Mouse (Mus musculus) heart, postnatal 25 days (tissue): ENCODE measurements around the gene Mfsd14a. TPM values are rescaled to one million over a fixed set of nuclear protein-coding genes. Genes with fewer than 3 reads are reported as not detected.
A peak's percentile ranks its signal among the peaks of the same experiment; 100 is the strongest.
"Not testable (repeated sequence)": the region's sequence is repeated elsewhere in the genome, so short reads cannot be mapped to it uniquely, and the experiment has no call there.

ENCODE experiments used
- DNase-seq: peaks from one replicate; pipeline ENCODE4 v3.0.0; 2022; ENCODE audit warnings: low spot score
- intact Hi-C: fragments of 180-260 bp; cut with DNase I; formaldehyde crosslinking; loops from one replicate; pipeline ENCODE4 v1.15.1; 2025
- total RNA-seq, 2 experiments: library from RNA; stranded (reverse); gene quantifications; 2 replicates each; pipeline ENCODE4 v1.2.3; 2021

The Mfsd14a gene
- 10 to 100 TPM; 17.9 to 22.0 TPM for total RNA-seq

GRCm38 (mm10) chr3:116662463-116662863 lies at the start of gene Mfsd14a:
Gene Mfsd14a (minus strand): TSS chr3:116662677.
- intact Hi-C loops, result loop anchor here (1.0 to 10.0 kb wide), 4 partner anchors 50 to 238 kb away; partner anchors contain the start of genes Cdc14a, Rtca, Sass6 and Slc35a3
- DNase-seq, result peak; percentile 98

- intact Hi-C loops, result loop anchor here (1.0 kb wide), 2 partner anchors 50 to 118 kb away; partner anchors contain the start of genes Mfsd14a and Sass6
- DNase-seq, result peak; percentile 64
Observed at GRCm38 (mm10) chr3:116711624-116712435, 49.4 kb upstream of the Mfsd14a start.

GRCm38 (mm10) chr3:116710941-116711340 lies 48.5 kb upstream of the Mfsd14a start:
- intact Hi-C loops, result no loop called here
- no peak for DNase-seq

GRCm38 (mm10) chr3:116705637-116706204 lies 43.2 kb upstream of the Mfsd14a start:
- intact Hi-C loops, result no loop called here
- DNase-seq, result no peak

- no peak for DNase-seq
- intact Hi-C loops, result no loop called here
Observed at GRCm38 (mm10) chr3:116703835-116704234, 41.4 kb upstream of the Mfsd14a start.

- intact Hi-C loops, result no loop called here
Observed at GRCm38 (mm10) chr3:116702647-116703272, 40.3 kb upstream of the Mfsd14a start.

GRCm38 (mm10) chr3:116701601-116702000 lies 39.1 kb upstream of the Mfsd14a start:
- intact Hi-C loops, result no loop called here
- no peak for DNase-seq

More at GRCm38 (mm10) chr3:116702647-116703272, 40.3 kb upstream of the Mfsd14a start:
- no peak for DNase-seq

- no peak for DNase-seq
- intact Hi-C loops, result loop anchor here (5.0 kb wide), 1 partner anchor 49 kb away; no protein-coding TSS in a partner anchor
Observed at GRCm38 (mm10) chr3:116698786-116699185, 36.3 kb upstream of the Mfsd14a start.

- intact Hi-C loops, result loop anchor here (5.0 kb wide), 1 partner anchor 52 kb away; no protein-coding TSS in a partner anchor
- no peak for DNase-seq
Observed at GRCm38 (mm10) chr3:116695666-116695985, 33.1 kb upstream of the Mfsd14a start.

GRCm38 (mm10) chr3:116694955-116695665 lies 32.6 kb upstream of the Mfsd14a start:
- no peak for DNase-seq
- intact Hi-C loops, result loop anchor here (5.0 kb wide), 1 partner anchor 52 kb away; no protein-coding TSS in a partner anchor

GRCm38 (mm10) chr3:116694312-116694711 lies 31.8 kb upstream of the Mfsd14a start:
- intact Hi-C loops, result no loop called here
- no peak for DNase-seq

GRCm38 (mm10) chr3:116681160-116681559 lies 18.7 kb upstream of the Mfsd14a start, which contains the start of gene Gm43191:
Gene Gm43191 (minus strand): TSS chr3:116681260.
- intact Hi-C loops, result no loop called here
- no peak for DNase-seq

- intact Hi-C loops, result loop anchor here (10.0 kb wide), 2 partner anchors 159 to 239 kb away; partner anchors contain the start of genes Cdc14a and Rtca
- not testable (repeated sequence) for DNase-seq
Observed at GRCm38 (mm10) chr3:116664281-116664680, 1.8 kb upstream of the Mfsd14a start.

GRCm38 (mm10) chr3:116661870-116662414 lies 535 bp downstream of the Mfsd14a start:
- intact Hi-C loops, result loop anchor here (1.0 to 10.0 kb wide), 5 partner anchors 21 to 237 kb away; partner anchors contain the start of genes Cdc14a, Rtca, Sass6 and Slc35a3
- DNase-seq, result peak; percentile 12

- intact Hi-C loops, result loop anchor here (2.0 to 10.0 kb wide), 3 partner anchors 21 to 237 kb away; partner anchors contain the start of genes Cdc14a and Rtca
- no peak for DNase-seq
Observed at GRCm38 (mm10) chr3:116661288-116661869, 1.1 kb downstream of the Mfsd14a start.

- intact Hi-C loops, result loop anchor here (2.0 to 10.0 kb wide), 3 partner anchors 19 to 235 kb away; partner anchors contain the start of genes Cdc14a and Rtca
- DNase-seq, result no peak
Observed at GRCm38 (mm10) chr3:116659856-116660430, 2.5 kb downstream of the Mfsd14a start.

GRCm38 (mm10) chr3:116658928-116659565 lies 3.4 kb downstream of the Mfsd14a start:
- DNase-seq, result no peak
- intact Hi-C loops, result no loop called here
